Mouse (Mus musculus) central nervous system, embryonic 11.5 days (tissue): ENCODE measurements around the gene Olfr847. TPM values are rescaled to one million over a fixed set of nuclear protein-coding genes. Genes with fewer than 3 reads are reported as not detected.

Experiments
- polyA plus RNA-seq: library from polyadenylated mRNA; depleted of rRNA; stranded (reverse); fragments of >200 nt; gene quantifications from 2 replicates; pipeline ENCODE4 v1.2.3, GENCODE M21; 2012; rRNA removed

Gene Olfr847
- not detected in 2 replicates for polyA plus RNA-seq

GRCm38 (mm10) chr9:19378569-19378968 lies at the start of gene Olfr847:
Olfr847 (minus strand) TSS chr9:19378669.

GRCm38 (mm10) chr9:19363905-19364304 lies 14.6 kb downstream of the Olfr847 start, which contains the start of gene Olfr846:
Olfr846 (minus strand) TSS chr9:19364005.

GRCm38 (mm10) chr9:19336157-19336556 lies 42.3 kb downstream of the Olfr847 start, which contains the start of gene Olfr845:
Olfr845 (plus strand) TSS chr9:19336457.

Other genes starting within 250 kb of the Olfr847 start
- gene Olfr837, start 242.4 kb downstream of the Olfr847 start, polyA plus RNA-seq = not detected in 2 replicates
- gene Olfr839-ps1, start 201.4 kb downstream of the Olfr847 start, polyA plus RNA-seq = not detected in 2 replicates
- not detected in 2 replicates for gene Olfr843, start 126.7 kb downstream of the Olfr847 start, polyA plus RNA-seq
- not detected in 2 replicates for gene Olfr844, start 62.3 kb downstream of the Olfr847 start, polyA plus RNA-seq
- gene Olfr845, start 42.2 kb downstream of the Olfr847 start, polyA plus RNA-seq = not detected in 2 replicates
- not detected in 2 replicates for gene Olfr846, start 14.7 kb downstream of the Olfr847 start, polyA plus RNA-seq
- not detected in 2 replicates for gene Olfr849, start 61.6 kb upstream of the Olfr847 start, polyA plus RNA-seq
- not detected in 2 replicates for gene Olfr850, start 99.6 kb upstream of the Olfr847 start, polyA plus RNA-seq
- gene Olfr851, start 114.6 kb upstream of the Olfr847 start, polyA plus RNA-seq = not detected in 2 replicates
- gene Olfr853, start 162.4 kb upstream of the Olfr847 start, polyA plus RNA-seq = not detected in 2 replicates
- gene Olfr854, start 188.7 kb upstream of the Olfr847 start, polyA plus RNA-seq = not detected in 2 replicates
- not detected in 2 replicates for gene Olfr855, start 203.9 kb upstream of the Olfr847 start, polyA plus RNA-seq
- 29.1 and 32.6 TPM in 2 replicates for gene Zfp317, start 243.4 kb upstream of the Olfr847 start, polyA plus RNA-seq